Mouse (Mus musculus) adrenal gland, postnatal 10 days (tissue): ENCODE measurements around the gene Gm12117. TPM values are rescaled to one million over a fixed set of nuclear protein-coding genes. Genes with fewer than 3 reads are reported as not detected.

ENCODE experiments used
- DNase-seq: peaks from one replicate; pipeline ENCODE4 v3.0.0; 2021; ENCODE audit warnings: mixed read lengths
- long read RNA-seq, 2 experiments: library from polyadenylated mRNA; stranded (forward); transcript quantifications; one replicate each; pipeline ENCODE4 v2.0.0; 2021
- total RNA-seq, 2 experiments: library from RNA; stranded (reverse); gene quantifications; 2 replicates each; pipeline ENCODE4 v1.2.3; 2021

Gm12117 gene
- not detected for total RNA-seq
- long read RNA-seq, experiment 1 = 0 reads
- long read RNA-seq, experiment 2 = 0 reads

- no peak for DNase-seq
Measured at GRCm38 (mm10) chr11:33276637-33277036, at the start of gene Gm12117. Gm12117 (minus strand) TSS chr11:33276737.

- DNase-seq = peak; percentile 58
Measured at GRCm38 (mm10) chr11:33319006-33319611, 42.6 kb upstream of the Gm12117 start.

- no peak for DNase-seq
Measured at GRCm38 (mm10) chr11:33309566-33309965, 33.0 kb upstream of the Gm12117 start.

GRCm38 (mm10) chr11:33300859-33301258, 24.3 kb upstream of the Gm12117 start:
- no peak for DNase-seq

- DNase-seq = no peak
Measured at GRCm38 (mm10) chr11:33299371-33299770, 22.8 kb upstream of the Gm12117 start.

GRCm38 (mm10) chr11:33297121-33297520, 20.6 kb upstream of the Gm12117 start:
- no peak for DNase-seq

- peak; percentile 19 for DNase-seq
Measured at GRCm38 (mm10) chr11:33295422-33295821, 18.9 kb upstream of the Gm12117 start.

GRCm38 (mm10) chr11:33294063-33294462, 17.5 kb upstream of the Gm12117 start:
- no peak for DNase-seq

GRCm38 (mm10) chr11:33278571-33278970, 2.0 kb upstream of the Gm12117 start:
- no peak for DNase-seq

- no peak for DNase-seq
Measured at GRCm38 (mm10) chr11:33274816-33275215, 1.7 kb downstream of the Gm12117 start.

- no peak for DNase-seq
Measured at GRCm38 (mm10) chr11:33274294-33274693, 2.2 kb downstream of the Gm12117 start.

- DNase-seq = no peak
Measured at GRCm38 (mm10) chr11:33240295-33240694, 36.2 kb downstream of the Gm12117 start.

GRCm38 (mm10) chr11:33234134-33234533, 42.4 kb downstream of the Gm12117 start:
- no peak for DNase-seq

- no peak for DNase-seq
Measured at GRCm38 (mm10) chr11:33232056-33232455, 44.5 kb downstream of the Gm12117 start.

- no peak for DNase-seq
Measured at GRCm38 (mm10) chr11:33228186-33228585, 48.4 kb downstream of the Gm12117 start.

GRCm38 (mm10) chr11:33226516-33226915, 50.0 kb downstream of the Gm12117 start:
- DNase-seq = peak; percentile 20

Other genes starting within 250 kb of the Gm12117 start
- 1 to 10 TPM; 3.0 to 3.6 TPM for gene Fgf18, start 129.3 kb downstream of the Gm12117 start, total RNA-seq
- 100 to 1,000 TPM; 311 to 336 TPM for gene Npm1, start 113.5 kb downstream of the Gm12117 start, total RNA-seq
- under 1 TPM in 1 of 2 experiments, not detected in 1; 0.24 TPM for gene Tlx3, start 73.1 kb downstream of the Gm12117 start, total RNA-seq
- 1 to 10 TPM; 4.2 to 6.7 TPM for gene Ranbp17, start 237.0 kb upstream of the Gm12117 start, total RNA-seq